Mouse (Mus musculus) gastrocnemius, adult 2 months (tissue): ENCODE results near the gene Gm17657. TPM values are rescaled to one million over a fixed set of nuclear protein-coding genes. Genes with fewer than 3 reads are reported as not detected.

Experiments
- DNase-seq: peaks from one replicate; pipeline ENCODE4 v3.0.0; 2022
- H3K27ac ChIP-seq: fragments of 200-600 bp; 2 replicates; pipeline ENCODE4 v1.8.1; 2022; ENCODE audit warnings: mild to moderate bottlenecking
- H3K4me3 ChIP-seq: fragments of 200-600 bp; 2 replicates; pipeline ENCODE4 v1.8.1; 2022; ENCODE audit warnings: mild to moderate bottlenecking, moderate library complexity
- CTCF ChIP-seq: fragments of 200-600 bp; IDR thresholded peaks from 2 replicates; pipeline ENCODE4 v1.8.1; 2022; ENCODE audit warnings: antibody characterized with exemption, mild to moderate bottlenecking, moderate library complexity
- intact Hi-C: fragments of 180-260 bp; cut with DNase I; formaldehyde crosslinking; loops from one replicate; pipeline ENCODE4 v1.15.1; 2025
- total RNA-seq, 2 experiments: library from RNA; stranded (reverse); gene quantifications; 2 replicates each; pipeline ENCODE4 v1.2.3; 2021

Gene Gm17657
- total RNA-seq, 2 experiments from 2014 or later, result not detected

GRCm38 (mm10) chr17:29488978-29489970 lies 60.2 kb downstream of the Gm17657 start:
- TF ChIP-seq CTCF, result no peak
- Histone ChIP-seq H3K27ac (peak overlapping the region; percentile 93), H3K4me3 (peak overlapping the region; percentile 92)
- DNase-seq, result peak; percentile 46
- intact Hi-C loops, result loop anchor here (1.0 kb wide), 1 partner anchor 21 kb away; no protein-coding TSS in a partner anchor

GRCm38 (mm10) chr17:29488257-29488977 lies 61.0 kb downstream of the Gm17657 start:
- Histone ChIP-seq H3K4me3 (no peak overlapping the region), H3K27ac (peak overlapping the region; percentile 93)
- no peak for DNase-seq
- intact Hi-C loops, result no loop called here
- TF ChIP-seq CTCF, result no peak

- TF ChIP-seq CTCF, result no peak
- peak; percentile 33 for DNase-seq
- intact Hi-C loops, result no loop called here
- Histone ChIP-seq H3K27ac (peak overlapping the region; percentile 43), H3K4me3 (no peak overlapping the region)
Observed at GRCm38 (mm10) chr17:29485336-29486233, 63.9 kb downstream of the Gm17657 start.

GRCm38 (mm10) chr17:29484431-29484830 lies 65.0 kb downstream of the Gm17657 start:
- TF ChIP-seq CTCF, result no peak
- intact Hi-C loops, result no loop called here
- Histone ChIP-seq H3K4me3 (no peak overlapping the region), H3K27ac (no peak overlapping the region)
- no peak for DNase-seq

GRCm38 (mm10) chr17:29483282-29483681 lies 66.2 kb downstream of the Gm17657 start:
- TF ChIP-seq CTCF, result no peak
- no peak for DNase-seq
- Histone ChIP-seq H3K4me3 (no peak overlapping the region), H3K27ac (no peak overlapping the region)
- intact Hi-C loops, result no loop called here

- intact Hi-C loops, result no loop called here
- no peak overlapping the region for H3K4me3 ChIP-seq
- TF ChIP-seq CTCF, result peak; percentile 11; the same call in 1 of the 2 replicates
- no peak for DNase-seq
- H3K27ac ChIP-seq, result no peak overlapping the region
Observed at GRCm38 (mm10) chr17:29482632-29483031, 66.8 kb downstream of the Gm17657 start.

GRCm38 (mm10) chr17:29480256-29480655 lies 69.2 kb downstream of the Gm17657 start:
- Histone ChIP-seq H3K27ac (no peak overlapping the region), H3K4me3 (no peak overlapping the region)
- intact Hi-C loops, result no loop called here
- no peak for DNase-seq
- TF ChIP-seq CTCF, result no peak

GRCm38 (mm10) chr17:29478271-29478670 lies 71.2 kb downstream of the Gm17657 start:
- Histone ChIP-seq H3K27ac (no peak overlapping the region), H3K4me3 (no peak overlapping the region)
- intact Hi-C loops, result no loop called here
- TF ChIP-seq CTCF, result no peak
- no peak for DNase-seq

GRCm38 (mm10) chr17:29477357-29477756 lies 72.1 kb downstream of the Gm17657 start:
- intact Hi-C loops, result no loop called here
- Histone ChIP-seq H3K27ac (no peak overlapping the region), H3K4me3 (no peak overlapping the region)
- DNase-seq, result no peak
- no peak for TF ChIP-seq CTCF

- TF ChIP-seq CTCF, result no peak
- DNase-seq, result no peak
Observed at GRCm38 (mm10) chr17:29476461-29476860, 73.0 kb downstream of the Gm17657 start.

GRCm38 (mm10) chr17:29475142-29475541 lies 74.3 kb downstream of the Gm17657 start:
- DNase-seq, result no peak
- TF ChIP-seq CTCF, result no peak
- H3K4me3 ChIP-seq, result no peak overlapping the region
- H3K27ac ChIP-seq, result no peak overlapping the region
- intact Hi-C loops, result no loop called here

More at GRCm38 (mm10) chr17:29476461-29476860, 73.0 kb downstream of the Gm17657 start:
- Histone ChIP-seq H3K27ac (no peak overlapping the region), H3K4me3 (no peak overlapping the region)
- intact Hi-C loops, result no loop called here

GRCm38 (mm10) chr17:29474036-29474435 lies 75.4 kb downstream of the Gm17657 start:
- Histone ChIP-seq H3K27ac (no peak overlapping the region), H3K4me3 (no peak overlapping the region)
- TF ChIP-seq CTCF, result no peak
- no peak for DNase-seq
- intact Hi-C loops, result no loop called here
